Mouse (Mus musculus) intestine, embryonic 14.5 days (tissue): Measurements from ENCODE around the gene Cbx3. TPM values are rescaled to one million over a fixed set of nuclear protein-coding genes. Genes with fewer than 3 reads are reported as not detected.
A peak's percentile ranks its signal among the peaks of the same experiment; 100 is the strongest.

Source experiments
- ATAC-seq: fragments of 200-750 bp; cut with Nextera tagmentation; replicated peaks from 2 replicates; pipeline ENCODE4 v1.8.0; 2017; ENCODE audit warnings: low read depth, moderate number of reproducible peaks, moderate TSS enrichment, moderate library complexity; ENCODE audit not compliant: low FRiP score, low TSS enrichment
- DNase-seq: peaks from one replicate; pipeline ENCODE4 v3.0.0-alpha.2; 2018; ENCODE audit warnings: low spot score
- H3K27ac ChIP-seq: fragments of 300-500 bp; sonication (generic); 2 replicates; pipeline ENCODE4 v1.5.1; 2014; ENCODE audit warnings: low read depth, mild to moderate bottlenecking, control low read depth
- H3K27me3 ChIP-seq: fragments of 300-500 bp; sonication (generic); replicated peaks from 2 replicates; pipeline ENCODE4 v1.6.1; 2014; ENCODE audit warnings: low read length, control low read depth; ENCODE audit not compliant: control insufficient read depth, insufficient read depth
- H3K36me3 ChIP-seq: fragments of 300-500 bp; sonication (generic); 2 replicates; pipeline ENCODE4 v1.6.1; 2014; ENCODE audit warnings: low read length, control low read depth; ENCODE audit not compliant: control insufficient read depth, insufficient read depth
- H3K4me1 ChIP-seq: fragments of 300-500 bp; sonication (generic); replicated peaks from 2 replicates; pipeline ENCODE4 v1.6.1; 2014; ENCODE audit warnings: low read length, control low read depth, mixed read lengths; ENCODE audit not compliant: control insufficient read depth, insufficient read depth
- H3K4me2 ChIP-seq: fragments of 300-500 bp; sonication (generic); 2 replicates; pipeline ENCODE4 v1.6.1; 2014; ENCODE audit warnings: low read length
- H3K4me3 ChIP-seq: fragments of 300-500 bp; sonication (generic); 2 replicates; pipeline ENCODE4 v1.5.1; 2014; ENCODE audit warnings: low read depth, low read length, control low read depth, mixed read lengths
- H3K9ac ChIP-seq: fragments of 300-500 bp; sonication (generic); 2 replicates; pipeline ENCODE4 v1.6.1; 2014; ENCODE audit warnings: mild to moderate bottlenecking, low read length
- H3K9me3 ChIP-seq: fragments of 300-500 bp; sonication (generic); 2 replicates; pipeline ENCODE4 v1.6.1; 2016; ENCODE audit warnings: low read length, control low read depth; ENCODE audit not compliant: control insufficient read depth
- WGBS: fragments of 180-500 bp; shearing (Covaris S2); extraction: QIAGEN DNeasy Blood & Tissue Kit; methylation state at CpG from one replicate; pipeline ENCODE4 v1.1.7; 2014; 5-methylcytosine and 5-hydroxymethylcytosine counted together
- polyA plus RNA-seq: library from polyadenylated mRNA; unstranded; fragments of >200 nt; fragmentation: Nextera tagmentation; extraction: Ambion mirVana; gene quantifications from 2 replicates; pipeline ENCODE4 v1.2.1, GENCODE M21; 2014

Gene Cbx3
- polyA plus RNA-seq, 1 experiment from 2014 or later: 454 TPM

- no peaks in the 10 kb centered on the region for H3K4me1 ChIP-seq
- ATAC-seq: no peak
- no peak overlapping the region for H3K4me3 ChIP-seq
- no peaks in the 10 kb centered on the region for H3K36me3 ChIP-seq
- no peak overlapping the region for H3K4me2 ChIP-seq
- no peak for DNase-seq
- H3K9ac ChIP-seq: no peak overlapping the region
- no peaks in the 10 kb centered on the region for H3K9me3 ChIP-seq
- no peaks in the 10 kb centered on the region for H3K27me3 ChIP-seq
- no peak overlapping the region for H3K27ac ChIP-seq
- 60% methylated on average over 8 of the region's 8 CpGs for WGBS
Observed at GRCm38 (mm10) chr6:51497321-51498111, 27.4 kb downstream of the Cbx3 start.

- DNase-seq (no peak), ATAC-seq (no peak)
- WGBS: 62% methylated on average over 1 of the region's 1 CpGs
- Histone ChIP-seq H3K9me3 (no peaks in the 10 kb centered on the region), H3K27ac (no peak overlapping the region), H3K9ac (no peak overlapping the region), H3K27me3 (no peaks in the 10 kb centered on the region), H3K4me2 (no peak overlapping the region), H3K4me1 (no peaks in the 10 kb centered on the region; the same call in 1 of the 2 replicates), H3K36me3 (no peaks in the 10 kb centered on the region), H3K4me3 (no peak overlapping the region)
Observed at GRCm38 (mm10) chr6:51505671-51506070, 35.5 kb downstream of the Cbx3 start.

- no peaks in the 10 kb centered on the region; the same call in 1 of the 2 replicates for H3K4me1 ChIP-seq
- H3K9me3 ChIP-seq: no peaks in the 10 kb centered on the region
- 73% methylated on average over 2 of the region's 2 CpGs for WGBS
- H3K4me2 ChIP-seq: no peak overlapping the region
- ATAC-seq (no peak), DNase-seq (no peak)
- H3K4me3 ChIP-seq: no peak overlapping the region
- H3K27me3 ChIP-seq: no peaks in the 10 kb centered on the region
- H3K36me3 ChIP-seq: no peaks in the 10 kb centered on the region
- H3K27ac ChIP-seq: no peak overlapping the region
- no peak overlapping the region for H3K9ac ChIP-seq
Observed at GRCm38 (mm10) chr6:51507556-51507955, 37.4 kb downstream of the Cbx3 start.

- Histone ChIP-seq H3K27me3 (no peaks in the 10 kb centered on the region), H3K36me3 (no peaks in the 10 kb centered on the region), H3K9ac (0 out of 2 replicates have a peak overlapping the region, but pooled peaks have one; percentile 8), H3K4me2 (peak overlapping the region; percentile 45), H3K4me1 (no peaks in the 10 kb centered on the region; the same call in 1 of the 2 replicates), H3K9me3 (no peaks in the 10 kb centered on the region), H3K27ac (no peak overlapping the region), H3K4me3 (peak overlapping the region; percentile 23)
- 25% methylated on average over 18 of the region's 18 CpGs for WGBS
- no peak; the same call in 1 of the 2 replicates for ATAC-seq
- DNase-seq: peak; percentile 82
Observed at GRCm38 (mm10) chr6:51508750-51509648, 38.8 kb downstream of the Cbx3 start.

- no peak overlapping the region for H3K27ac ChIP-seq
- no peak overlapping the region for H3K9ac ChIP-seq
- no peaks in the 10 kb centered on the region for H3K27me3 ChIP-seq
- DNase-seq (no peak), ATAC-seq (no peak)
- WGBS: 31% methylated on average over 5 of the region's 5 CpGs
- H3K36me3 ChIP-seq: no peaks in the 10 kb centered on the region
- H3K4me3 ChIP-seq: no peak overlapping the region
- H3K9me3 ChIP-seq: no peaks in the 10 kb centered on the region
- H3K4me2 ChIP-seq: no peak overlapping the region
- no peaks in the 10 kb centered on the region; the same call in 1 of the 2 replicates for H3K4me1 ChIP-seq
Observed at GRCm38 (mm10) chr6:51510094-51510493, 39.9 kb downstream of the Cbx3 start.

GRCm38 (mm10) chr6:51510946-51511345, 40.8 kb downstream of the Cbx3 start:
- Histone ChIP-seq H3K27ac (no peak overlapping the region), H3K9me3 (no peaks in the 10 kb centered on the region), H3K36me3 (no peaks in the 10 kb centered on the region), H3K9ac (no peak overlapping the region), H3K4me2 (no peak overlapping the region), H3K4me1 (no peaks in the 10 kb centered on the region; the same call in 1 of the 2 replicates), H3K4me3 (no peak overlapping the region), H3K27me3 (no peaks in the 10 kb centered on the region)
- 87% methylated on average over 1 of the region's 1 CpGs for WGBS
- DNase-seq (no peak), ATAC-seq (no peak)

GRCm38 (mm10) chr6:51513745-51514144, 43.6 kb downstream of the Cbx3 start:
- no peak for DNase-seq
- peak; percentile 61; the same call in 1 of the 2 replicates for ATAC-seq
- H3K4me1 ChIP-seq: no peaks in the 10 kb centered on the region; the same call in 1 of the 2 replicates
- no peak overlapping the region for H3K4me2 ChIP-seq
- H3K27ac ChIP-seq: no peak overlapping the region
- H3K36me3 ChIP-seq: no peaks in the 10 kb centered on the region
- H3K9ac ChIP-seq: no peak overlapping the region
- H3K27me3 ChIP-seq: no peaks in the 10 kb centered on the region
- 68% methylated on average over 3 of the region's 3 CpGs for WGBS
- H3K9me3 ChIP-seq: no peaks in the 10 kb centered on the region
- no peak overlapping the region for H3K4me3 ChIP-seq

- Histone ChIP-seq H3K27ac (no peak overlapping the region), H3K4me3 (no peak overlapping the region), H3K4me2 (no peak overlapping the region), H3K9ac (no peak overlapping the region), H3K27me3 (no peaks in the 10 kb centered on the region), H3K4me1 (no peaks in the 10 kb centered on the region), H3K36me3 (no peaks in the 10 kb centered on the region), H3K9me3 (no peaks in the 10 kb centered on the region)
- ATAC-seq (no peak), DNase-seq (no peak)
- WGBS: 93% methylated on average over 7 of the region's 7 CpGs
Observed at GRCm38 (mm10) chr6:51514860-51515259, 44.7 kb downstream of the Cbx3 start.
